Mouse (Mus musculus) leukemia stem cell, adult 10-12 weeks (primary cell): ENCODE measurements around the gene Nxpe2. TPM values are rescaled to one million over a fixed set of nuclear protein-coding genes. Genes with fewer than 3 reads are reported as not detected.

ENCODE experiments used
- polyA plus RNA-seq: library from polyadenylated mRNA; stranded (reverse); fragments of >175 nt; gene quantifications from 2 replicates; pipeline ENCODE4 v1.2.3, GENCODE M21; 2012; ENCODE audit warnings: low replicate concordance

The Nxpe2 gene
- 13.4 and 21.6 TPM in 2 replicates for polyA plus RNA-seq

GRCm38 (mm10) chr9:48353148-48353698 is at the start of gene Nxpe2:
Gene Nxpe2 (minus strand): TSS chr9:48353454.

Other genes with a start within 250 kb of the Nxpe2 start
- gene Nxpe4, start 191.4 kb downstream of the Nxpe2 start, polyA plus RNA-seq = 1.3 and 2.7 TPM in 2 replicates
- gene Rexo2, start 127.2 kb upstream of the Nxpe2 start, polyA plus RNA-seq = 80.9 and 154 TPM in 2 replicates
- gene Rbm7, start 141.8 kb upstream of the Nxpe2 start, polyA plus RNA-seq = 14.5 and 21.0 TPM in 2 replicates
- gene Gm5617, start 142.0 kb upstream of the Nxpe2 start, polyA plus RNA-seq = 14.4 and 52.8 TPM in 2 replicates